Mouse (Mus musculus) layer of hippocampus, adult 9-11 months (tissue): ENCODE results near the gene Car3.

Experiments
- DNase-seq: peaks from one replicate; pipeline ENCODE4 v3.0.0; 2022

Gene Car3

GRCm38 (mm10) chr3:14913774-14914173 is 50.5 kb downstream of the Car3 start:
- no peak for DNase-seq

- no peak for DNase-seq
Observed at GRCm38 (mm10) chr3:14915355-14915754, 52.0 kb downstream of the Car3 start.

GRCm38 (mm10) chr3:14917261-14917660 is 53.9 kb downstream of the Car3 start:
- no peak for DNase-seq
